Mouse (Mus musculus) stomach, embryonic 14.5 days (tissue): ENCODE results near the gene Ubac2. TPM values are rescaled to one million over a fixed set of nuclear protein-coding genes. Genes with fewer than 3 reads are reported as not detected.

ENCODE experiments used
- ATAC-seq: fragments of 200-750 bp; cut with Nextera tagmentation; 2 replicates; pipeline ENCODE4 v1.8.0; 2017; ENCODE audit warnings: low read depth, moderate TSS enrichment; ENCODE audit not compliant: insufficient number of reproducible peaks, insufficient read depth, low FRiP score
- H3K27ac ChIP-seq: fragments of 300-500 bp; sonication (generic); 2 replicates; pipeline ENCODE4 v1.5.1; 2014; ENCODE audit warnings: mild to moderate bottlenecking, low read length, moderate library complexity, mixed read lengths
- H3K27me3 ChIP-seq: fragments of 300-500 bp; sonication (generic); 2 replicates; pipeline ENCODE4 v1.6.1; 2014; ENCODE audit warnings: low read length, control low read depth, mixed read lengths; ENCODE audit not compliant: control insufficient read depth, insufficient read depth
- H3K36me3 ChIP-seq: fragments of 300-500 bp; sonication (generic); 2 replicates; pipeline ENCODE4 v1.6.1; 2014; ENCODE audit warnings: mild to moderate bottlenecking, control low read depth, low read length, moderate library complexity, mixed read lengths; ENCODE audit not compliant: control insufficient read depth, insufficient read depth
- H3K4me1 ChIP-seq: fragments of 300-500 bp; sonication (generic); 2 replicates; pipeline ENCODE4 v1.6.1; 2014; ENCODE audit warnings: low read length, control low read depth, mixed read lengths; ENCODE audit not compliant: control insufficient read depth, insufficient read depth
- H3K4me2 ChIP-seq: fragments of 300-500 bp; sonication (generic); replicated peaks from 2 replicates; pipeline ENCODE4 v1.6.1; 2014; ENCODE audit warnings: low read depth, low read length, control low read depth
- H3K4me3 ChIP-seq: fragments of 300-500 bp; sonication (generic); 2 replicates; pipeline ENCODE4 v1.5.1; 2014; ENCODE audit warnings: low read depth, low read length, control low read depth
- H3K9ac ChIP-seq: fragments of 300-500 bp; sonication (generic); replicated peaks from 2 replicates; pipeline ENCODE4 v1.6.1; 2014; ENCODE audit warnings: low read depth, mild to moderate bottlenecking, control low read depth, low read length, moderate library complexity, mixed read lengths
- H3K9me3 ChIP-seq: fragments of 300-500 bp; sonication (generic); 2 replicates; pipeline ENCODE4 v1.6.1; 2016; ENCODE audit warnings: low read depth, low read length, control low read depth; ENCODE audit not compliant: control insufficient read depth
- WGBS: fragments of 180-500 bp; shearing (Covaris S2); extraction: QIAGEN DNeasy Blood & Tissue Kit; methylation state at CpG from one replicate; pipeline ENCODE4 v1.1.7; 2014; 5-methylcytosine and 5-hydroxymethylcytosine counted together
- polyA plus RNA-seq: library from polyadenylated mRNA; unstranded; fragments of >200 nt; fragmentation: Nextera tagmentation; extraction: Ambion mirVana; gene quantifications from 2 replicates; pipeline ENCODE4 v1.2.1, GENCODE M21; 2014

Ubac2 gene
- polyA plus RNA-seq, 1 experiment from 2014 or later, result 67.7 TPM

GRCm38 (mm10) chr14:121922016-121922415, 43.6 kb downstream of the Ubac2 start:
- H3K4me2 ChIP-seq, result no peak overlapping the region
- no peak for ATAC-seq
- H3K27ac ChIP-seq, result no peak overlapping the region
- no peaks in the 10 kb centered on the region for H3K9me3 ChIP-seq
- 89% methylated on average over 4 of the region's 4 CpGs for WGBS
- no peak overlapping the region for H3K9ac ChIP-seq
- H3K27me3 ChIP-seq, result no peaks in the 10 kb centered on the region
- no peak overlapping the region for H3K4me3 ChIP-seq
- H3K36me3 ChIP-seq, result peaks cover 3% of the 10 kb centered on the region; the same call in 1 of the 2 replicates
- peaks cover 8% of the 10 kb centered on the region; the same call in 1 of the 2 replicates for H3K4me1 ChIP-seq

GRCm38 (mm10) chr14:121922731-121923130, 44.3 kb downstream of the Ubac2 start:
- no peaks in the 10 kb centered on the region for H3K27me3 ChIP-seq
- WGBS, result 85% methylated on average over 4 of the region's 4 CpGs
- H3K4me3 ChIP-seq, result no peak overlapping the region
- no peak for ATAC-seq
- no peak overlapping the region for H3K4me2 ChIP-seq
- no peak overlapping the region for H3K9ac ChIP-seq
- H3K4me1 ChIP-seq, result peaks cover 8% of the 10 kb centered on the region; the same call in 1 of the 2 replicates
- H3K36me3 ChIP-seq, result no peaks in the 10 kb centered on the region; the same call in 1 of the 2 replicates
- no peaks in the 10 kb centered on the region for H3K9me3 ChIP-seq
- H3K27ac ChIP-seq, result no peak overlapping the region

- Histone ChIP-seq H3K4me2 (no peak overlapping the region), H3K9me3 (no peaks in the 10 kb centered on the region), H3K4me3 (no peak overlapping the region), H3K4me1 (peaks cover 8% of the 10 kb centered on the region; the same call in 1 of the 2 replicates), H3K27ac (no peak overlapping the region), H3K36me3 (no peaks in the 10 kb centered on the region), H3K9ac (no peak overlapping the region), H3K27me3 (no peaks in the 10 kb centered on the region)
- 68% methylated on average over 6 of the region's 6 CpGs for WGBS
- ATAC-seq, result no peak
Observed at GRCm38 (mm10) chr14:121924876-121925275, 46.5 kb downstream of the Ubac2 start.

GRCm38 (mm10) chr14:121926901-121927300, 48.5 kb downstream of the Ubac2 start:
- Histone ChIP-seq H3K9ac (no peak overlapping the region), H3K4me3 (no peak overlapping the region), H3K9me3 (no peaks in the 10 kb centered on the region), H3K4me2 (no peak overlapping the region), H3K4me1 (peaks cover 6% of the 10 kb centered on the region; the same call in 1 of the 2 replicates), H3K27ac (no peak overlapping the region), H3K27me3 (no peaks in the 10 kb centered on the region), H3K36me3 (no peaks in the 10 kb centered on the region)
- ATAC-seq, result no peak
- WGBS, result 88% methylated on average over 6 of the region's 6 CpGs

- Histone ChIP-seq H3K36me3 (no peaks in the 10 kb centered on the region), H3K4me2 (no peak overlapping the region), H3K9ac (no peak overlapping the region), H3K4me3 (no peak overlapping the region), H3K27ac (no peak overlapping the region), H3K9me3 (no peaks in the 10 kb centered on the region), H3K4me1 (peaks cover 6% of the 10 kb centered on the region; the same call in 1 of the 2 replicates), H3K27me3 (no peaks in the 10 kb centered on the region)
- no peak for ATAC-seq
- 96% methylated on average over 8 of the region's 8 CpGs for WGBS
Observed at GRCm38 (mm10) chr14:121927451-121927850, 49.0 kb downstream of the Ubac2 start.

GRCm38 (mm10) chr14:121928375-121929137, 50.1 kb downstream of the Ubac2 start:
- no peak overlapping the region for H3K4me2 ChIP-seq
- H3K9ac ChIP-seq, result no peak overlapping the region
- H3K36me3 ChIP-seq, result no peaks in the 10 kb centered on the region
- no peak overlapping the region for H3K4me3 ChIP-seq
- H3K27ac ChIP-seq, result no peak overlapping the region
- 67% methylated on average over 8 of the region's 8 CpGs for WGBS
- H3K4me1 ChIP-seq, result peaks cover 6% of the 10 kb centered on the region; the same call in 1 of the 2 replicates
- no peaks in the 10 kb centered on the region for H3K9me3 ChIP-seq
- no peaks in the 10 kb centered on the region for H3K27me3 ChIP-seq
- no peak for ATAC-seq

GRCm38 (mm10) chr14:121929243-121929951, 51.0 kb downstream of the Ubac2 start:
- Histone ChIP-seq H3K9me3 (no peaks in the 10 kb centered on the region), H3K36me3 (peaks cover 7% of the 10 kb centered on the region; the same call in 1 of the 2 replicates), H3K27ac (no peak overlapping the region), H3K27me3 (no peaks in the 10 kb centered on the region), H3K4me1 (peaks cover 6% of the 10 kb centered on the region; the same call in 1 of the 2 replicates), H3K4me3 (no peak overlapping the region), H3K9ac (no peak overlapping the region), H3K4me2 (no peak overlapping the region)
- 68% methylated on average over 12 of the region's 12 CpGs for WGBS
- ATAC-seq, result no peak

GRCm38 (mm10) chr14:121930731-121931383, 52.4 kb downstream of the Ubac2 start:
- Histone ChIP-seq H3K4me1 (0 out of 2 replicates have a peak, but pooled peaks cover 2% of the 10 kb centered on the region), H3K9me3 (no peaks in the 10 kb centered on the region), H3K4me2 (no peak overlapping the region), H3K27ac (no peak overlapping the region), H3K9ac (no peak overlapping the region), H3K27me3 (no peaks in the 10 kb centered on the region), H3K36me3 (peaks cover 7% of the 10 kb centered on the region; the same call in 1 of the 2 replicates), H3K4me3 (no peak overlapping the region)
- no peak for ATAC-seq
- 70% methylated on average over 7 of the region's 7 CpGs for WGBS
